Mouse (Mus musculus) hindbrain, postnatal 0 days (tissue): ENCODE measurements around the gene Gnao1. TPM values are rescaled to one million over a fixed set of nuclear protein-coding genes. Genes with fewer than 3 reads are reported as not detected.

Experiments used
- ATAC-seq: fragments of 200-750 bp; cut with Nextera tagmentation; 2 replicates; pipeline ENCODE4 v1.8.0; 2017; ENCODE audit warnings: mild to moderate bottlenecking, moderate TSS enrichment, moderate library complexity
- DNase-seq: peaks from one replicate; pipeline ENCODE4 v3.0.0-alpha.2; 2015; ENCODE audit warnings: low spot score
- H3K27ac ChIP-seq: fragments of 300-500 bp; sonication (generic); 2 replicates; pipeline ENCODE4 v1.5.1; 2014; ENCODE audit warnings: mild to moderate bottlenecking
- H3K27me3 ChIP-seq: fragments of 300-500 bp; sonication (generic); 2 replicates; pipeline ENCODE4 v1.6.1; 2014; ENCODE audit warnings: low read length, mixed read lengths; ENCODE audit not compliant: insufficient read depth
- H3K36me3 ChIP-seq: fragments of 300-500 bp; sonication (generic); 2 replicates; pipeline ENCODE4 v1.6.1; 2014; ENCODE audit warnings: low read length, mixed read lengths; ENCODE audit not compliant: insufficient read depth
- H3K4me1 ChIP-seq: fragments of 300-500 bp; sonication (generic); 2 replicates; pipeline ENCODE4 v1.6.1; 2014; ENCODE audit warnings: antibody characterized with exemption, low read length, mixed read lengths; ENCODE audit not compliant: insufficient read depth
- H3K4me2 ChIP-seq: fragments of 300-500 bp; sonication (generic); 2 replicates; pipeline ENCODE4 v1.6.1; 2014; ENCODE audit warnings: low read depth, mild to moderate bottlenecking, low read length, moderate library complexity, mixed read lengths
- H3K4me3 ChIP-seq: fragments of 300-500 bp; sonication (generic); 2 replicates; pipeline ENCODE4 v1.5.1; 2014; ENCODE audit warnings: low read length
- H3K9ac ChIP-seq: fragments of 300-500 bp; sonication (generic); replicated peaks from 2 replicates; pipeline ENCODE4 v1.6.1; 2014; ENCODE audit warnings: mild to moderate bottlenecking, low read length, moderate library complexity, mixed read lengths
- H3K9me3 ChIP-seq: fragments of 300-500 bp; sonication (generic); 2 replicates; pipeline ENCODE4 v1.6.1; 2016; ENCODE audit warnings: low read length, mixed read lengths
- CTCF ChIP-seq: IDR thresholded peaks from 2 replicates; pipeline ENCODE4 v1.5.1; 2016; ENCODE audit warnings: antibody characterized with exemption, control low read depth, low read depth
- WGBS: fragments of 180-500 bp; shearing (Covaris S2); extraction: QIAGEN DNeasy Blood & Tissue Kit; methylation state at CpG from one replicate; pipeline ENCODE4 v1.1.7; 2014; 5-methylcytosine and 5-hydroxymethylcytosine counted together
- polyA plus RNA-seq: library from polyadenylated mRNA; unstranded; fragments of >200 nt; fragmentation: Nextera tagmentation; extraction: Ambion mirVana; gene quantifications from 2 replicates; pipeline ENCODE4 v1.2.1, GENCODE M21; 2015
- total RNA-seq: library from RNA; depleted of rRNA; stranded (reverse); fragments of >200 nt; gene quantifications from 2 replicates; pipeline ENCODE4 v1.2.3, GENCODE M21; 2014

Gene Gnao1
- total and polyA plus RNA-seq, 2 experiments from 2014 or later: 244 to 291 TPM

DNA sequence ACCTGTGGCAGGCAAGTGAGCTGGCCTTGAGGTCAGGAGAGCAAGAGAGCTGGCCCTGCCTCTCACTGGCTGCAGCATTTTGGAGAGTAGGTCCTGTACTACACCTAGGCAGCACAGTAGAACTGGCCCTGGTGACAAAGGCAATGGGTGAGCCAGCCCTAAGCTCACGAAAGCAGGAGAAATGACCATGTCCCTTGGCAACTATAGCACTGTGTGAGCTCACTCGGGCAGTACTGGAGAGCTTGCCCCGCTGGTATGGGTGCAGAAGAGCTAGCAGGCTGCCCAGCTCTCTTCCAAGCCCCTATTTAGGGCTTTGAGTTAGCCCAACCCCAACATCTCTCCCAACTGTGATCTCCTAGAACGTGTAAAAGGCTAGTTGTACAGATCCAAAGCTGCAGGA is 68.6 kb downstream of the Gnao1 start:
- ATAC-seq (no peak), DNase-seq (no peak)
- no peak overlapping the region for H3K9ac ChIP-seq
- no peaks in the 10 kb centered on the region for H3K9me3 ChIP-seq
- H3K27ac ChIP-seq: no peak overlapping the region
- H3K4me3 ChIP-seq: no peak overlapping the region
- H3K36me3 ChIP-seq: no peaks in the 10 kb centered on the region
- H3K4me2 ChIP-seq: no peak overlapping the region
- no peaks in the 10 kb centered on the region for H3K27me3 ChIP-seq
- WGBS: 86% methylated on average over 4 of the region's 4 CpGs
- no peaks in the 10 kb centered on the region for H3K4me1 ChIP-seq
- TF ChIP-seq CTCF: no peak

DNA sequence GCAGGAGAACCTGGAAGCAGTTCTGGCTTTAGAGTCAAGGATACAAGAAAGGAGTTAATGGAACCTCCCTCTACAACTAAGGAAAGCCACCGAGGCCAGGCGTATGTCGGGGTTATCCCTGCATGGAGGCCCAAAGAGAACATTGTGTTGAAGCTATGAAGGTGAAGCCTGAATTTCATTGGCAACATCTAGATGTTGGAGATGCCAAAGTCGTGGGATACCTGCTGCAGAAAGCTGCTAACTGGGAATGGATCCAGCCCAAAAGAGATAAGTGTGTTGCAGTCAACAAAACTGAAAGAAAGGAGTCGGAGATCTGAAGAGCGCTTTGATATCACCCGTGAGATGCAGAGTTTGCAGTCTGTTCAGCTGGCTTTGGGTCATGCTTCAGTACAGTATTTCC is 70.2 kb downstream of the Gnao1 start:
- Histone ChIP-seq H3K27ac (no peak overlapping the region), H3K9ac (no peak overlapping the region), H3K4me3 (no peak overlapping the region), H3K27me3 (no peaks in the 10 kb centered on the region), H3K36me3 (no peaks in the 10 kb centered on the region), H3K4me2 (no peak overlapping the region), H3K9me3 (no peaks in the 10 kb centered on the region), H3K4me1 (0 out of 2 replicates have a peak, but pooled peaks cover 6% of the 10 kb centered on the region)
- WGBS: 84% methylated on average over 7 of the region's 7 CpGs
- TF ChIP-seq CTCF: no peak
- no peak for ATAC-seq
- DNase-seq: no peak

DNA sequence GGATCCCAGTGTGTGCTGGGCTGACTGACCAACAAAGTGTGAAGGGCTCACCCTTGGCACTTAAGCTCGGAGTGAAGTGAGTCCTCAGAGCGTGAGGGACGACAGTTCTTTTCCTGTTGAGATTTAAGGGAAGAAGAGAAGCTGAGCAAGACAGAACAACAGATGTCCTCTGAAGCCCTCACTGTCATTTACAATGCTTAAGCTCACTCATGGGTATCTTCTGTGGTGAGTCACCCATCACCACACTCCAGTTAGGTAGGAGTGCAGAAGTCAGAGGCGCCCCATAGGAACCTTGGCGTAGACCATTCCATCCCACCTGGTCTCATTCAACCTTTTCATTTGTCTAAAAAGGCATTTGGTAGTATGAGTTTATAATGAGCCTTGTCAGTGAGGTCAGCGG is 71.6 kb downstream of the Gnao1 start:
- ATAC-seq (no peak), DNase-seq (no peak)
- Histone ChIP-seq H3K4me3 (no peak overlapping the region), H3K27me3 (no peaks in the 10 kb centered on the region), H3K4me1 (0 out of 2 replicates have a peak, but pooled peaks cover 6% of the 10 kb centered on the region), H3K27ac (no peak overlapping the region), H3K9me3 (no peaks in the 10 kb centered on the region), H3K36me3 (no peaks in the 10 kb centered on the region), H3K9ac (no peak overlapping the region), H3K4me2 (no peak overlapping the region)
- WGBS: 90% methylated on average over 6 of the region's 6 CpGs
- TF ChIP-seq CTCF: no peak

DNA sequence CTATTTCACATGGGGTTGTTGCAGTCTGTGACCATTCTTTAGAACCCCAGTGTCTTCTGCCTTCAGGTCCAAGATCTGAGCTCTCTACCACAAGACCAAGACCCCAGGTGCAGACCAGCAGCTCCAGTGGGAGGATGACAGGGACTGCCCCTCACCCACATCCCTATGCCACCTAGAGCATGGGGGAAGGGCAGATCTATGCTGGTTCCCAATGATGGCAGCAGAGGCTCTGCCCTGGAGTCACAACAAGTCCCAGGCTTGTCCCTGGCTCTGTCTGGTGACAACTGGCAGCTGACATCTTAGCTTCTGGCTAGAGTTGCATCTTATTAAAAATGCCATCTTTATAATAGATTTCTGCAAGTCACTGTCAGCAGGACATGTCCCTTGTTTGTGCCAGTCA is 73.5 kb downstream of the Gnao1 start:
- Histone ChIP-seq H3K27me3 (no peaks in the 10 kb centered on the region), H3K36me3 (no peaks in the 10 kb centered on the region), H3K4me2 (no peak overlapping the region), H3K27ac (no peak overlapping the region), H3K4me1 (0 out of 2 replicates have a peak, but pooled peaks cover 6% of the 10 kb centered on the region), H3K4me3 (no peak overlapping the region), H3K9ac (no peak overlapping the region), H3K9me3 (no peaks in the 10 kb centered on the region)
- DNase-seq: no peak
- no peak for TF ChIP-seq CTCF
- no peak for ATAC-seq

DNA sequence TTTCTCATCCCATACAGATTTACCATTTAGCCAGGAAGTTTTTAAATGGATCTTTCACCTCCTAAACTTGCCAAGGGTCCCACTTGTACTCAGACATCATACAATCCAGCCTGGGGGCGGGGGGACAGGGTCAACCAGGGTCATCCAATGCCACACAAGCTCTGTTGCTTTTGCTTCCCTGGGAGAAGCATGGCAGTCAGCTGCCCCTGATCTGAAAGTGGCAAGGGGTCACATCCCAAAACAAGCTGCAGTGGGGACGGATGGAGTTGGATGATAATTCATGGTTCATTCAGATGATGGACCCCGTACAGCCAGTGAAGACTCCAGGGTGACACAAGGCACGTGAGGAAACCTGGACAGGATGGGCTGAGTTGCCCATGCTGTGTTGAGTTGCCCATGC is 74.0 kb downstream of the Gnao1 start:
- Histone ChIP-seq H3K4me3 (no peak overlapping the region), H3K27me3 (no peaks in the 10 kb centered on the region), H3K4me2 (no peak overlapping the region), H3K4me1 (peaks cover 9% of the 10 kb centered on the region; the same call in 1 of the 2 replicates), H3K9me3 (no peaks in the 10 kb centered on the region), H3K36me3 (no peaks in the 10 kb centered on the region), H3K27ac (no peak overlapping the region), H3K9ac (no peak overlapping the region)
- TF ChIP-seq CTCF: no peak
- WGBS: 72% methylated on average over 4 of the region's 4 CpGs
- no peak for ATAC-seq
- no peak for DNase-seq

DNA sequence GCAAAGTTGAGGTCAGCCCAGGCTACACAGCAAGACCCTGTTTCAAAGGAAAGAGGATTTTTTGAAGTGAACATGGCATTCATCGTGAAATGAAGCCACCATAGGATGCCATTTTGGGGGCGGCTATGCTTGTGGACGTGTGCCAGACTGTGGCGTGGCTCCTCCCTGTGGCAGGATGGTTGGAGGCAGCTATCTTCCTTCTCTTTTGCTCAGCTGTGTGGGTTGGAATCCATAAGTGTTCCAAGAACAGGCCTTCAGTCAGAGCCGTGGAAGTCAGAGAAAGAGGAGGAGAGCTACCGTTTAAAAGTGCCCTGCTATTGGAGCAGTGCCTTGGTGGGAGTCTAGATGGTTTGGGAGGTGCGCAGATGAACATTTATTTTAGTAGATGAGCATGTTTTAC is 74.5 kb downstream of the Gnao1 start:
- no peak overlapping the region for H3K9ac ChIP-seq

DNA sequence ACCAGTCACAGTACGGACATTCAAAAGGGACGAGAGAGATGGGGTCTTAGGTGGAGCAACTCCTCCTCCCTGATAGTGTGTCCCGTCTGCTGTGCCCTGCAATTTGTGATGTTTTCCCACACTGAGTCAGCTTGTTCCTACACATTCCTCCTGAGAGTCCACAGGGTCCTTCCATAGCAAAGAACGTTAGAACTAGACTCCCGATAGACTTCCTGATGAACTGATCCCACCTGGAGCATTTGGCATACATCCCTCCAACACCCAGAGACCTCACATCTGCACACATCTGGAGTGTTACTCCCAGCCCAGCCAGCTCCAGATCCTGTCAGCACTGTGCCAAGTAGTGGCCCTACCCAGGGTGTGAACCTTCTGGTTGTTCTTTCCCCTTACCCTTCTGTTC is 76.4 kb downstream of the Gnao1 start:
- DNase-seq: no peak
- WGBS: 85% methylated on average over 5 of the region's 5 CpGs
- Histone ChIP-seq H3K36me3 (no peaks in the 10 kb centered on the region), H3K4me2 (no peak overlapping the region), H3K4me1 (peaks cover 12% of the 10 kb centered on the region; the same call in 1 of the 2 replicates), H3K9ac (no peak overlapping the region), H3K4me3 (no peak overlapping the region), H3K9me3 (no peaks in the 10 kb centered on the region), H3K27ac (no peak overlapping the region), H3K27me3 (no peaks in the 10 kb centered on the region)
- no peak for TF ChIP-seq CTCF
- ATAC-seq: no peak

More for the DNA sequence above, 74.5 kb downstream of the Gnao1 start:
- DNase-seq: no peak
- 73% methylated on average over 7 of the region's 7 CpGs for WGBS
- H3K4me3 ChIP-seq: no peak overlapping the region
- H3K27me3 ChIP-seq: no peaks in the 10 kb centered on the region
- no peak for TF ChIP-seq CTCF
- no peak overlapping the region for H3K4me2 ChIP-seq
- peaks cover 12% of the 10 kb centered on the region; the same call in 1 of the 2 replicates for H3K4me1 ChIP-seq
- H3K9me3 ChIP-seq: no peaks in the 10 kb centered on the region
- H3K27ac ChIP-seq: no peak overlapping the region
- ATAC-seq: no peak
- H3K36me3 ChIP-seq: no peaks in the 10 kb centered on the region
